Mouse (Mus musculus): Measurements from ENCODE around the gene Sstr2. TPM values are rescaled to one million over a fixed set of nuclear protein-coding genes. Genes with fewer than 3 reads are reported as not detected.

The Sstr2 gene
- total and polyA plus RNA-seq, 2 experiments from 2014 or later: 32.4 to 94.0 TPM

GRCm38 (mm10) chr11:113661835-113662351 lies 42.8 kb downstream of the Sstr2 start:
- Histone ChIP-seq H3K4me3 (ENCODE audit: low read length) (no peak overlapping the region), H3K36me3 (ENCODE audit: insufficient read depth, low read length) (peaks cover 47% of the 10 kb centered on the region), H3K4me1 (ENCODE audit: insufficient read depth, low read length) (peaks cover 10% of the 10 kb centered on the region), H3K27ac (no peak overlapping the region), H3K27me3 (ENCODE audit: insufficient read depth, low read length) (no peaks in the 10 kb centered on the region), H3K9me3 (ENCODE audit: low read length) (no peaks in the 10 kb centered on the region), H3K9ac (replicated peaks; ENCODE audit: low read length) (no peak overlapping the region), H3K4me2 (ENCODE audit: low read depth, low read length) (no peak overlapping the region)
- no peak for ATAC-seq
- DNase-seq (ENCODE audit: low spot score): no peak
- TF ChIP-seq CTCF (IDR thresholded peaks at IDR 0.05; ENCODE audit: low read depth): no peak
- WGBS: 92% methylated on average over 18 of the region's 18 CpGs

GRCm38 (mm10) chr11:113664279-113664678 lies 45.1 kb downstream of the Sstr2 start:
- Histone ChIP-seq H3K9ac (replicated peaks; ENCODE audit: low read length) (no peak overlapping the region), H3K4me3 (ENCODE audit: low read length) (no peak overlapping the region), H3K9me3 (ENCODE audit: low read length) (no peaks in the 10 kb centered on the region), H3K27me3 (ENCODE audit: insufficient read depth, low read length) (no peaks in the 10 kb centered on the region), H3K4me2 (ENCODE audit: low read depth, low read length) (no peak overlapping the region), H3K36me3 (ENCODE audit: insufficient read depth, low read length) (peaks cover 31% of the 10 kb centered on the region), H3K27ac (no peak overlapping the region), H3K4me1 (ENCODE audit: insufficient read depth, low read length) (peaks cover 3% of the 10 kb centered on the region; the same call in 1 of the 2 replicates)
- ATAC-seq (no peak), DNase-seq (ENCODE audit: low spot score) (no peak)
- 56% methylated on average over 2 of the region's 2 CpGs for WGBS
- TF ChIP-seq CTCF (IDR thresholded peaks at IDR 0.05; ENCODE audit: low read depth): no peak

- no peak for TF ChIP-seq CTCF (IDR thresholded peaks at IDR 0.05; ENCODE audit: low read depth)
- WGBS: 69% methylated on average over 6 of the region's 6 CpGs
- H3K9ac ChIP-seq (replicated peaks; ENCODE audit: low read length): no peak overlapping the region
- ATAC-seq (no peak), DNase-seq (ENCODE audit: low spot score) (no peak)
- no peak overlapping the region for H3K4me3 ChIP-seq (ENCODE audit: low read length)
- H3K27ac ChIP-seq: no peak overlapping the region
- H3K27me3 ChIP-seq (ENCODE audit: insufficient read depth, low read length): no peaks in the 10 kb centered on the region
- H3K36me3 ChIP-seq (ENCODE audit: insufficient read depth, low read length): peaks cover 28% of the 10 kb centered on the region; the same call in 1 of the 2 replicates
- H3K9me3 ChIP-seq (ENCODE audit: low read length): no peaks in the 10 kb centered on the region
- no peak overlapping the region for H3K4me2 ChIP-seq (ENCODE audit: low read depth, low read length)
- H3K4me1 ChIP-seq (ENCODE audit: insufficient read depth, low read length): peaks cover 3% of the 10 kb centered on the region; the same call in 1 of the 2 replicates
Measured at GRCm38 (mm10) chr11:113666205-113666604, 47.1 kb downstream of the Sstr2 start.

- H3K9me3 ChIP-seq (ENCODE audit: low read length): no peaks in the 10 kb centered on the region
- 62% methylated on average over 10 of the region's 10 CpGs for WGBS
- peaks cover 23% of the 10 kb centered on the region; the same call in 1 of the 2 replicates for H3K36me3 ChIP-seq (ENCODE audit: insufficient read depth, low read length)
- H3K4me3 ChIP-seq (ENCODE audit: low read length): no peak overlapping the region
- H3K4me2 ChIP-seq (ENCODE audit: low read depth, low read length): no peak overlapping the region
- H3K27ac ChIP-seq: no peak overlapping the region
- no peaks in the 10 kb centered on the region for H3K27me3 ChIP-seq (ENCODE audit: insufficient read depth, low read length)
- ATAC-seq (no peak), DNase-seq (ENCODE audit: low spot score) (no peak)
- TF ChIP-seq CTCF (IDR thresholded peaks at IDR 0.05; ENCODE audit: low read depth): no peak
- H3K9ac ChIP-seq (replicated peaks; ENCODE audit: low read length): no peak overlapping the region
- peaks cover 3% of the 10 kb centered on the region; the same call in 1 of the 2 replicates for H3K4me1 ChIP-seq (ENCODE audit: insufficient read depth, low read length)
Measured at GRCm38 (mm10) chr11:113666648-113667047, 47.5 kb downstream of the Sstr2 start.

GRCm38 (mm10) chr11:113667122-113667521 lies 48.0 kb downstream of the Sstr2 start:
- TF ChIP-seq CTCF (IDR thresholded peaks at IDR 0.05; ENCODE audit: low read depth): no peak
- 60% methylated on average over 2 of the region's 2 CpGs for WGBS
- no peak for ATAC-seq
- no peak overlapping the region for H3K9ac ChIP-seq (replicated peaks; ENCODE audit: low read length)
- no peak overlapping the region for H3K27ac ChIP-seq
- H3K4me1 ChIP-seq (ENCODE audit: insufficient read depth, low read length): peaks cover 3% of the 10 kb centered on the region; the same call in 1 of the 2 replicates
- no peak for DNase-seq (ENCODE audit: low spot score)
- no peak overlapping the region for H3K4me2 ChIP-seq (ENCODE audit: low read depth, low read length)
- peaks cover 19% of the 10 kb centered on the region; the same call in 1 of the 2 replicates for H3K36me3 ChIP-seq (ENCODE audit: insufficient read depth, low read length)
- H3K27me3 ChIP-seq (ENCODE audit: insufficient read depth, low read length): no peaks in the 10 kb centered on the region
- H3K9me3 ChIP-seq (ENCODE audit: low read length): no peaks in the 10 kb centered on the region
- no peak overlapping the region for H3K4me3 ChIP-seq (ENCODE audit: low read length)

GRCm38 (mm10) chr11:113667704-113668103 lies 48.6 kb downstream of the Sstr2 start:
- no peak overlapping the region for H3K4me3 ChIP-seq (ENCODE audit: low read length)
- H3K4me1 ChIP-seq (ENCODE audit: insufficient read depth, low read length): peaks cover 3% of the 10 kb centered on the region; the same call in 1 of the 2 replicates
- no peak for TF ChIP-seq CTCF (IDR thresholded peaks at IDR 0.05; ENCODE audit: low read depth)
- no peak for DNase-seq (ENCODE audit: low spot score)
- no peak overlapping the region for H3K27ac ChIP-seq
- H3K27me3 ChIP-seq (ENCODE audit: insufficient read depth, low read length): no peaks in the 10 kb centered on the region
- no peak for ATAC-seq
- H3K9me3 ChIP-seq (ENCODE audit: low read length): no peaks in the 10 kb centered on the region
- H3K36me3 ChIP-seq (ENCODE audit: insufficient read depth, low read length): peaks cover 19% of the 10 kb centered on the region; the same call in 1 of the 2 replicates
- H3K4me2 ChIP-seq (ENCODE audit: low read depth, low read length): no peak overlapping the region
- H3K9ac ChIP-seq (replicated peaks; ENCODE audit: low read length): no peak overlapping the region
- 91% methylated on average over 4 of the region's 4 CpGs for WGBS

GRCm38 (mm10) chr11:113668857-113669256 lies 49.7 kb downstream of the Sstr2 start:
- no peak overlapping the region for H3K4me3 ChIP-seq (ENCODE audit: low read length)
- peaks cover 3% of the 10 kb centered on the region; the same call in 1 of the 2 replicates for H3K4me1 ChIP-seq (ENCODE audit: insufficient read depth, low read length)
- ATAC-seq: no peak
- whole genome bisulfite sequencing: 92% methylated on average over 5 of the region's 5 CpGs
- H3K9me3 ChIP-seq (ENCODE audit: low read length): no peaks in the 10 kb centered on the region
- no peak overlapping the region for H3K9ac ChIP-seq (replicated peaks; ENCODE audit: low read length)
- peaks cover 18% of the 10 kb centered on the region for H3K36me3 ChIP-seq (ENCODE audit: insufficient read depth, low read length)
- no peak overlapping the region for H3K27ac ChIP-seq
- no peaks in the 10 kb centered on the region for H3K27me3 ChIP-seq (ENCODE audit: insufficient read depth, low read length)
- TF ChIP-seq CTCF (IDR thresholded peaks at IDR 0.05; ENCODE audit: low read depth): no peak
- no peak for DNase-seq (ENCODE audit: low spot score)
- H3K4me2 ChIP-seq (ENCODE audit: low read depth, low read length): no peak overlapping the region

All from hindbrain, postnatal 0 days (tissue).